Mouse (Mus musculus) heart, embryonic 14.5 days (tissue): ENCODE results near the gene Khk. TPM values are rescaled to one million over a fixed set of nuclear protein-coding genes. Genes with fewer than 3 reads are reported as not detected.

ENCODE experiments used
- ATAC-seq: fragments of 200-750 bp; cut with Nextera tagmentation; 2 replicates; pipeline ENCODE4 v1.8.0; 2017; ENCODE audit warnings: low read depth, moderate TSS enrichment; ENCODE audit not compliant: insufficient number of reproducible peaks, insufficient read depth, low FRiP score
- H3K27ac ChIP-seq, 2 experiments: fragments of 200-500 bp in 1 of 2; fragments of 300-500 bp in 1 of 2; sonication (generic) in 1 of 2; replicated peaks in 1 of 2; 2 replicates each; pipeline ENCODE4 v1.5.1; 2012 to 2014; ENCODE audit warnings: low read depth in 2 of 2, low read length in 2 of 2, control low read depth in 1 of 2, mild to moderate bottlenecking in 1 of 2, mixed read lengths in 1 of 2; ENCODE audit not compliant: control insufficient read depth in 1 of 2, insufficient read depth in 1 of 2
- H3K27me3 ChIP-seq: fragments of 300-500 bp; sonication (generic); 2 replicates; pipeline ENCODE4 v1.6.1; 2014; ENCODE audit warnings: mild to moderate bottlenecking, low read length, control low read depth; ENCODE audit not compliant: control insufficient read depth, insufficient read depth
- H3K36me3 ChIP-seq: fragments of 300-500 bp; sonication (generic); 2 replicates; pipeline ENCODE4 v1.6.1; 2014; ENCODE audit warnings: mild to moderate bottlenecking, control low read depth, low read length, mixed read lengths; ENCODE audit not compliant: control insufficient read depth, insufficient read depth
- H3K4me1 ChIP-seq, 2 experiments: fragments of 200-500 bp in 1 of 2; fragments of 300-500 bp in 1 of 2; sonication (generic) in 1 of 2; 2 replicates each; pipeline ENCODE4 v1.6.1; 2012 to 2014; ENCODE audit warnings: low read length in 2 of 2, control low read depth in 1 of 2, mixed read lengths in 1 of 2; ENCODE audit not compliant: control insufficient read depth in 2 of 2, insufficient read depth in 2 of 2
- H3K4me2 ChIP-seq: fragments of 300-500 bp; sonication (generic); 2 replicates; pipeline ENCODE4 v1.6.1; 2014; ENCODE audit warnings: mild to moderate bottlenecking, low read length
- H3K4me3 ChIP-seq, 2 experiments: fragments of 200-500 bp in 1 of 2; fragments of 300-500 bp in 1 of 2; sonication (generic) in 1 of 2; 2 replicates each; pipeline ENCODE4 v1.5.1; 2012 to 2014; ENCODE audit warnings: low read length in 2 of 2, mild to moderate bottlenecking in 2 of 2, control low read depth in 1 of 2, low read depth in 1 of 2, moderate library complexity in 1 of 2; ENCODE audit not compliant: control insufficient read depth in 1 of 2, insufficient read depth in 1 of 2
- H3K9ac ChIP-seq: fragments of 300-500 bp; sonication (generic); 2 replicates; pipeline ENCODE4 v1.6.1; 2014; ENCODE audit warnings: mild to moderate bottlenecking, low read length
- H3K9me3 ChIP-seq: fragments of 300-500 bp; sonication (generic); 2 replicates; pipeline ENCODE4 v1.6.1; 2016; ENCODE audit warnings: low read length, control low read depth; ENCODE audit not compliant: control insufficient read depth
- WGBS: fragments of 180-500 bp; shearing (Covaris S2); extraction: QIAGEN DNeasy Blood & Tissue Kit; methylation state at CpG from one replicate; pipeline ENCODE4 v1.1.7; 2014; 5-methylcytosine and 5-hydroxymethylcytosine counted together
- polyA plus RNA-seq: library from polyadenylated mRNA; unstranded; fragments of >200 nt; fragmentation: Nextera tagmentation; extraction: Ambion mirVana; gene quantifications from 2 replicates; pipeline ENCODE4 v1.2.1, GENCODE M21; 2014

Gene Khk
- polyA plus RNA-seq, 1 experiment from 2014 or later, result 12.1 TPM

GRCm38 (mm10) chr5:30951706-30952105, 30.5 kb downstream of the Khk start:
- Histone ChIP-seq H3K36me3 (peaks cover 45% of the 10 kb centered on the region), H3K9me3 (no peaks in the 10 kb centered on the region), H3K4me2 (no peak overlapping the region), H3K9ac (no peak overlapping the region), H3K4me1 (peaks cover 0 to 9% of the 10 kb centered on the region in 2 experiments; a peak in 3 of 4 replicates), H3K27me3 (no peaks in the 10 kb centered on the region), H3K4me3 (no peak overlapping the region), H3K27ac (no peak overlapping the region)
- no peak for ATAC-seq
- 83% methylated on average over 6 of the region's 6 CpGs for WGBS

GRCm38 (mm10) chr5:30952551-30952950, 31.3 kb downstream of the Khk start:
- Histone ChIP-seq H3K9ac (no peak overlapping the region), H3K36me3 (peaks cover 48% of the 10 kb centered on the region), H3K4me1 (peaks cover 0 to 9% of the 10 kb centered on the region in 2 experiments; a peak in 3 of 4 replicates), H3K27me3 (no peaks in the 10 kb centered on the region), H3K4me2 (no peak overlapping the region), H3K27ac (no peak overlapping the region), H3K4me3 (no peak overlapping the region), H3K9me3 (no peaks in the 10 kb centered on the region)
- no peak for ATAC-seq
- WGBS, result 85% methylated on average over 5 of the region's 5 CpGs

- peaks cover 4 to 21% of the 10 kb centered on the region in 2 experiments for H3K4me1 ChIP-seq
- H3K9me3 ChIP-seq, result no peaks in the 10 kb centered on the region
- H3K27ac ChIP-seq, result no peak overlapping the region
- no peak for ATAC-seq
- H3K4me3 ChIP-seq, result no peak overlapping the region
- no peak overlapping the region for H3K9ac ChIP-seq
- no peaks in the 10 kb centered on the region for H3K27me3 ChIP-seq
- no peak overlapping the region for H3K4me2 ChIP-seq
- WGBS, result 95% methylated on average over 6 of the region's 6 CpGs
- peaks cover 62% of the 10 kb centered on the region for H3K36me3 ChIP-seq
Observed at GRCm38 (mm10) chr5:30954065-30954464, 32.8 kb downstream of the Khk start.

- H3K9me3 ChIP-seq, result no peaks in the 10 kb centered on the region
- no peak overlapping the region for H3K9ac ChIP-seq
- peaks cover 62% of the 10 kb centered on the region for H3K36me3 ChIP-seq
- no peak overlapping the region for H3K4me3 ChIP-seq
- no peaks in the 10 kb centered on the region for H3K27me3 ChIP-seq
- H3K4me1 ChIP-seq, result peaks cover 6 to 26% of the 10 kb centered on the region in 2 experiments
- H3K4me2 ChIP-seq, result no peak overlapping the region
- no peak overlapping the region for H3K27ac ChIP-seq
- no peak for ATAC-seq
- WGBS, result 97% methylated on average over 9 of the region's 9 CpGs
Observed at GRCm38 (mm10) chr5:30954556-30954955, 33.3 kb downstream of the Khk start.

GRCm38 (mm10) chr5:30955751-30956150, 34.5 kb downstream of the Khk start:
- WGBS, result 95% methylated on average over 6 of the region's 6 CpGs

GRCm38 (mm10) chr5:30957891-30958290, 36.7 kb downstream of the Khk start:
- no peaks in the 10 kb centered on the region for H3K9me3 ChIP-seq
- ATAC-seq, result no peak
- no peak overlapping the region for H3K4me3 ChIP-seq
- peaks cover 49% of the 10 kb centered on the region for H3K36me3 ChIP-seq
- no peak overlapping the region for H3K4me2 ChIP-seq
- no peak overlapping the region for H3K27ac ChIP-seq
- no peaks in the 10 kb centered on the region for H3K27me3 ChIP-seq
- WGBS, result 95% methylated on average over 6 of the region's 6 CpGs
- peaks cover 6 to 18% of the 10 kb centered on the region in 2 experiments for H3K4me1 ChIP-seq
- H3K9ac ChIP-seq, result no peak overlapping the region

More at GRCm38 (mm10) chr5:30955751-30956150, 34.5 kb downstream of the Khk start:
- Histone ChIP-seq H3K36me3 (peaks cover 62% of the 10 kb centered on the region), H3K4me3 (no peak overlapping the region), H3K4me1 (peaks cover 6 to 21% of the 10 kb centered on the region in 2 experiments), H3K27ac (no peak overlapping the region), H3K9me3 (no peaks in the 10 kb centered on the region), H3K9ac (no peak overlapping the region), H3K4me2 (no peak overlapping the region), H3K27me3 (no peaks in the 10 kb centered on the region)
- ATAC-seq, result no peak

GRCm38 (mm10) chr5:30959198-30959854, 38.1 kb downstream of the Khk start:
- Histone ChIP-seq H3K27me3 (no peaks in the 10 kb centered on the region), H3K36me3 (peaks cover 35% of the 10 kb centered on the region), H3K4me2 (peak overlapping the region; percentile 93), H3K4me1 (peaks cover 6 to 18% of the 10 kb centered on the region in 2 experiments), H3K4me3 (peak overlapping the region; percentile 84 to 86), H3K9ac (peak overlapping the region; percentile 94), H3K27ac (peak overlapping the region; percentile 84 to 86; a peak in 3 of 4 replicates), H3K9me3 (no peaks in the 10 kb centered on the region)
- no peak for ATAC-seq
- WGBS, result 30% methylated on average over 19 of the region's 19 CpGs
